Mouse (Mus musculus) brain, embryonic 14.5 days (tissue): Measurements from ENCODE around the gene 1700014D04Rik. TPM values are rescaled to one million over a fixed set of nuclear protein-coding genes. Genes with fewer than 3 reads are reported as not detected.
"Not testable (repeated sequence)": the region's sequence is repeated elsewhere in the genome, so short reads cannot be mapped to it uniquely, and the experiment has no call there.

Source experiments
- DNase-seq: peaks from one replicate; pipeline ENCODE4 v3.0.0-alpha.2; 2011; ENCODE audit warnings: low read depth
- CTCF ChIP-seq: fragments of 200-500 bp; IDR thresholded peaks from 2 replicates; pipeline ENCODE4 v1.5.1; 2012; ENCODE audit warnings: inconsistent platforms, mild to moderate bottlenecking, moderate library complexity, borderline replicate concordance; ENCODE audit not compliant: insufficient read depth, insufficient read length; ENCODE audit errors: extremely low read depth
- POLR2A ChIP-seq: fragments of 200-500 bp; IDR thresholded peaks from 2 replicates; pipeline ENCODE4 v1.6.1; 2012; ENCODE audit warnings: mild to moderate bottlenecking, inconsistent platforms, borderline replicate concordance; ENCODE audit not compliant: poor library complexity, insufficient read depth, insufficient read length, severe bottlenecking; ENCODE audit errors: extremely low read depth
- polyA plus RNA-seq: library from polyadenylated mRNA; depleted of rRNA; stranded (reverse); fragments of >200 nt; gene quantifications from 2 replicates; pipeline ENCODE4 v1.2.3, GENCODE M21; 2012

The 1700014D04Rik gene
- polyA plus RNA-seq, 1 experiment = 0.18 TPM

GRCm38 (mm10) chr13:59733936-59734335 is 12.6 kb downstream of the 1700014D04Rik start:
- DNase-seq = no peak
- TF ChIP-seq CTCF = no peak
- no peak for TF ChIP-seq POLR2A

GRCm38 (mm10) chr13:59731652-59732051 is 14.9 kb downstream of the 1700014D04Rik start, which contains the start of gene Spata31d1d:
Gene Spata31d1d (minus strand): TSS chr13:59731752.
- DNase-seq = no peak
- no peak for TF ChIP-seq CTCF
- TF ChIP-seq POLR2A = no peak

- TF ChIP-seq CTCF (peak; percentile 95), POLR2A (no peak)
- DNase-seq = peak; percentile 92
Observed at GRCm38 (mm10) chr13:59728378-59729093, 18.0 kb downstream of the 1700014D04Rik start.

- TF ChIP-seq POLR2A (no peak), CTCF (no peak)
- peak; percentile 7 for DNase-seq
Observed at GRCm38 (mm10) chr13:59726139-59726867, 20.2 kb downstream of the 1700014D04Rik start.

- DNase-seq = not testable (repeated sequence)
Observed at GRCm38 (mm10) chr13:59722089-59722488, 24.5 kb downstream of the 1700014D04Rik start.

GRCm38 (mm10) chr13:59719475-59719874 is 27.1 kb downstream of the 1700014D04Rik start:
- no peak for DNase-seq
- no peak for TF ChIP-seq POLR2A
- no peak for TF ChIP-seq CTCF

GRCm38 (mm10) chr13:59718857-59719440 is 27.6 kb downstream of the 1700014D04Rik start:
- DNase-seq = peak; percentile 5

- no peak for TF ChIP-seq POLR2A
- TF ChIP-seq CTCF = no peak
- no peak for DNase-seq
Observed at GRCm38 (mm10) chr13:59713710-59714109, 32.8 kb downstream of the 1700014D04Rik start.

- not testable (repeated sequence) for DNase-seq
Observed at GRCm38 (mm10) chr13:59711984-59712383, 34.6 kb downstream of the 1700014D04Rik start, which contains the start of gene Spata31d1b. Gene Spata31d1b (plus strand): TSS chr13:59712284.

GRCm38 (mm10) chr13:59710230-59710629 is 36.3 kb downstream of the 1700014D04Rik start, which contains the start of gene Spata31d1a:
Gene Spata31d1a (minus strand): TSS chr13:59710330.
- TF ChIP-seq CTCF = no peak
- TF ChIP-seq POLR2A = no peak
- no peak for DNase-seq

GRCm38 (mm10) chr13:59704562-59704961 is 42.0 kb downstream of the 1700014D04Rik start:
- peak; percentile 65 for DNase-seq
- TF ChIP-seq CTCF (peak; percentile 40; the same call in 1 of the 2 replicates), POLR2A (no peak)

- no peak for DNase-seq
- TF ChIP-seq POLR2A (no peak), CTCF (no peak)
Observed at GRCm38 (mm10) chr13:59703514-59703913, 43.0 kb downstream of the 1700014D04Rik start.

GRCm38 (mm10) chr13:59700137-59700536 is 46.4 kb downstream of the 1700014D04Rik start:
- not testable (repeated sequence) for DNase-seq
